Mouse (Mus musculus) myocyte (in vitro differentiated cells): ENCODE results near the gene Smap1. TPM values are rescaled to one million over a fixed set of nuclear protein-coding genes. Genes with fewer than 3 reads are reported as not detected.

ENCODE experiments used
- H3K27me3 ChIP-seq: one replicate; pipeline ENCODE4 v1.6.1; 2011; ENCODE audit not compliant: control insufficient read depth, insufficient read depth, insufficient read length
- H3K36me3 ChIP-seq: one replicate; pipeline ENCODE4 v1.6.1; 2011; ENCODE audit not compliant: control insufficient read depth, insufficient read depth
- H3K4me2 ChIP-seq: one replicate; pipeline ENCODE4 v1.6.1; 2011; ENCODE audit warnings: low read depth, control low read depth
- H3K4me3 ChIP-seq: one replicate; pipeline ENCODE4 v1.5.1; 2011; ENCODE audit warnings: mild to moderate bottlenecking, control low read depth, moderate library complexity
- H3K79me2 ChIP-seq: one replicate; pipeline ENCODE4 v1.6.1; 2011; ENCODE audit not compliant: control insufficient read depth, insufficient read depth
- H3ac ChIP-seq: one replicate; pipeline ENCODE4 v1.6.1; 2011; ENCODE audit not compliant: control insufficient read depth, insufficient read length
- CEBPB ChIP-seq: IDR thresholded peaks from 2 replicates; pipeline ENCODE4 v1.6.1; 2011; ENCODE audit warnings: mild to moderate bottlenecking, moderate library complexity; ENCODE audit not compliant: poor library complexity, insufficient read depth, severe bottlenecking
- E2F4 ChIP-seq: IDR thresholded peaks from one replicate; pipeline ENCODE4 v1.6.1; 2011; ENCODE audit warnings: mild to moderate bottlenecking, control low read depth, moderate library complexity; ENCODE audit not compliant: insufficient read depth
- MAX ChIP-seq: IDR thresholded peaks from one replicate; pipeline ENCODE4 v1.6.1; 2011; ENCODE audit warnings: low read depth, mild to moderate bottlenecking, control low read depth
- MYOD1 ChIP-seq, 3 experiments: IDR thresholded peaks; one replicate each; pipeline ENCODE4 v1.6.1; 2011; ENCODE audit warnings: control low read depth in 2 of 3, low read depth in 2 of 3, mild to moderate bottlenecking in 2 of 3, moderate library complexity in 1 of 3; ENCODE audit not compliant: insufficient read length in 2 of 3, control insufficient read depth in 1 of 3
- MYOG ChIP-seq, 3 experiments: IDR thresholded peaks; one replicate each; pipeline ENCODE4 v1.6.1; 2011; ENCODE audit warnings: control low read depth in 2 of 3, low read depth in 2 of 3, mild to moderate bottlenecking in 2 of 3; ENCODE audit not compliant: insufficient read length in 2 of 3, control insufficient read depth in 1 of 3, insufficient read depth in 1 of 3
- POLR2A ChIP-seq: IDR thresholded peaks from one replicate; pipeline ENCODE4 v1.6.1; 2011; ENCODE audit warnings: low read depth, mild to moderate bottlenecking, control low read depth, moderate library complexity; ENCODE audit not compliant: insufficient read length
- POLR2AphosphoS2 ChIP-seq: IDR thresholded peaks from one replicate; pipeline ENCODE4 v1.6.1; 2011; ENCODE audit warnings: low read depth, control low read depth; ENCODE audit not compliant: insufficient read length
- REST ChIP-seq: IDR thresholded peaks from one replicate; pipeline ENCODE4 v1.6.1; 2011; ENCODE audit warnings: mild to moderate bottlenecking, control low read depth, moderate library complexity; ENCODE audit not compliant: insufficient read depth, insufficient read length
- SRF ChIP-seq: IDR thresholded peaks from one replicate; pipeline ENCODE4 v1.6.1; 2011; ENCODE audit warnings: low read depth; ENCODE audit not compliant: control insufficient read depth, insufficient read length
- TCF12 ChIP-seq: IDR thresholded peaks from one replicate; pipeline ENCODE4 v1.6.1; 2011; ENCODE audit warnings: mild to moderate bottlenecking, control low read depth; ENCODE audit not compliant: poor library complexity, insufficient read depth, severe bottlenecking
- TCF3 ChIP-seq: IDR thresholded peaks from one replicate; pipeline ENCODE4 v1.6.1; 2011; ENCODE audit warnings: low read depth, control low read depth; ENCODE audit not compliant: insufficient read length
- USF1 ChIP-seq: IDR thresholded peaks from one replicate; pipeline ENCODE4 v1.6.1; 2011; ENCODE audit warnings: low read depth, mild to moderate bottlenecking, control low read depth, moderate library complexity
- polyA plus RNA-seq: library from polyadenylated mRNA; unstranded; fragments of >200 nt; fragmentation: generic; extraction: Trizol; gene quantifications from one replicate; pipeline ENCODE4 v1.2.1, GENCODE M21; 2012; ENCODE audit warnings: missing spikeins

Smap1 gene
- polyA plus RNA-seq, 1 experiment = 29.2 TPM

- Histone ChIP-seq H3K4me2 (no peak overlapping the region), H3K36me3 (no peaks in the 10 kb centered on the region), H3K79me2 (peaks cover 5% of the 10 kb centered on the region), H3K27me3 (no peaks in the 10 kb centered on the region), H3ac (no peak overlapping the region), H3K4me3 (no peak overlapping the region)
- TF ChIP-seq MYOG (IDR thresholded peaks at IDR 0.05; ENCODE audit: control insufficient read depth in 1 of 3, insufficient read depth in 1 of 3, insufficient read length in 2 of 3, low read depth in 2 of 3) (no peak), TCF3 (no peak), TCF12 (no peak), MAX (no peak), POLR2AphosphoS2 (no peak), POLR2A (no peak), SRF (no peak), MYOD1 (IDR thresholded peaks at IDR 0.05; ENCODE audit: control insufficient read depth in 1 of 3, insufficient read length in 2 of 3, low read depth in 2 of 3) (no peak), REST (no peak), E2F4 (no peak), CEBPB (no peak), USF1 (no peak)
These were observed 30.0 kb downstream of the Smap1 start for GRCm38 (mm10) chr1:23892072-23892471.

DNA sequence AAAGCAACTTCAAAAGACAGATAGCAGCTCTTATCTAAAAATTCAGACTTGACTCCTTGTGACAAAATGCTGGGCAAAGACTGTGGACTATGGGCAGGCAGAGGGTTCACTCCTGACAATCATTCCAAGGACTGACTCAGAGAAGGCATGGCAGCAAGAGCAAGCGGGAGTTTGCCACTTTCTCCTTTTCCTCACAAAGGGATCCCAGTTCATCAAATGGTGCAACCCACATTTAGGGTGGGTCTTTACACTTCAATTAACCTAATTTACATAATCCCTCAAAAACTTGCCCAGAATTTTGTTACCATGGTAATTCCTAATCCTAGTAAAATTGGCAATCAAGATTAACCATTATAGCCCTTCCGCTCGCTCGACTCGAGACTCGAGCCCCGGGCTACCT, 37.2 kb downstream of the Smap1 start:
- H3K27me3 ChIP-seq = no peaks in the 10 kb centered on the region
- H3ac ChIP-seq = no peak overlapping the region
- no peak overlapping the region for H3K4me3 ChIP-seq
- no peaks in the 10 kb centered on the region for H3K36me3 ChIP-seq
- peaks cover 7% of the 10 kb centered on the region for H3K79me2 ChIP-seq
- no peak overlapping the region for H3K4me2 ChIP-seq
- no peak for TF ChIP-seq REST
- TF ChIP-seq TCF12 = no peak
- TF ChIP-seq MYOD1 (IDR thresholded peaks at IDR 0.05; ENCODE audit: control insufficient read depth in 1 of 3, insufficient read length in 2 of 3, low read depth in 2 of 3) = no peak
- TF ChIP-seq MAX = no peak
- TF ChIP-seq SRF = no peak
- TF ChIP-seq TCF3 = no peak
- TF ChIP-seq MYOG (IDR thresholded peaks at IDR 0.05; ENCODE audit: control insufficient read depth in 1 of 3, insufficient read depth in 1 of 3, insufficient read length in 2 of 3, low read depth in 2 of 3) = no peak
- TF ChIP-seq E2F4 = no peak
- no peak for TF ChIP-seq USF1
- TF ChIP-seq POLR2A = no peak
- TF ChIP-seq POLR2AphosphoS2 = no peak
- TF ChIP-seq CEBPB = no peak

- H3K79me2 ChIP-seq = peaks cover 7% of the 10 kb centered on the region
- no peak overlapping the region for H3ac ChIP-seq
- TF ChIP-seq MAX (no peak), E2F4 (no peak)
- no peaks in the 10 kb centered on the region for H3K36me3 ChIP-seq
- H3K27me3 ChIP-seq = no peaks in the 10 kb centered on the region
- no peak overlapping the region for H3K4me3 ChIP-seq
- H3K4me2 ChIP-seq = no peak overlapping the region
These were observed 37.9 kb downstream of the Smap1 start for GRCm38 (mm10) chr1:23884087-23884668.

DNA sequence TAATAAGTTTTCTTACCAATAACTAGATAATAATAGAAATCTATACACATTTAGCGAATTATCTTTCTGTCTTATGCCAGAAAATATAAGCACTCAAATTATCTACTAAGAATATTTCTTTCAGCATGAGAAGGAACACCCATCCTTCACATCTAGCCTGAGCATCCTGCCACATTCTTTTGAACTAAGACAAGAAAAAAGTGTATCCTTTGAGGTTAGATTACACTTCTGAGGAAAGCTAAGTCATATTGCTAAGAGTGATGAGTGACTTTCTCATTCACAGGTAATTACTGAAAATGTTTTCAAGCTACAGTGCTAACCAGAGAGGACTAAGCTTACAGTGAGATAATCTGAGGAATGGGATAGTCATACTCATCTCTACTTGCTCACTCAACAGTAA, 39.4 kb downstream of the Smap1 start:
- Histone ChIP-seq H3K4me3 (no peak overlapping the region), H3ac (no peak overlapping the region), H3K36me3 (no peaks in the 10 kb centered on the region), H3K27me3 (no peaks in the 10 kb centered on the region), H3K4me2 (no peak overlapping the region), H3K79me2 (peaks cover 7% of the 10 kb centered on the region)
- TF ChIP-seq POLR2AphosphoS2 (no peak), TCF12 (no peak), REST (no peak), MYOG (IDR thresholded peaks at IDR 0.05; ENCODE audit: control insufficient read depth in 1 of 3, insufficient read depth in 1 of 3, insufficient read length in 2 of 3, low read depth in 2 of 3) (no peak), POLR2A (no peak), MAX (no peak), E2F4 (no peak), SRF (no peak), CEBPB (no peak), TCF3 (no peak), MYOD1 (IDR thresholded peaks at IDR 0.05; ENCODE audit: control insufficient read depth in 1 of 3, insufficient read length in 2 of 3, low read depth in 2 of 3) (no peak), USF1 (no peak)

- TF ChIP-seq POLR2AphosphoS2 (no peak), TCF12 (no peak), MAX (no peak), SRF (no peak)
- no peaks in the 10 kb centered on the region for H3K27me3 ChIP-seq
- no peak overlapping the region for H3ac ChIP-seq
- peaks cover 8% of the 10 kb centered on the region for H3K36me3 ChIP-seq
- H3K79me2 ChIP-seq = no peaks in the 10 kb centered on the region
- no peak overlapping the region for H3K4me2 ChIP-seq
- no peak overlapping the region for H3K4me3 ChIP-seq
These were observed 49.9 kb downstream of the Smap1 start for GRCm38 (mm10) chr1:23872194-23872593.
